Mouse (Mus musculus): ENCODE measurements around the gene Ripply3. TPM values are rescaled to one million over a fixed set of nuclear protein-coding genes. Genes with fewer than 3 reads are reported as not detected.

Ripply3 gene
- polyA plus RNA-seq, 1 experiment: 3.6 TPM

DNA sequence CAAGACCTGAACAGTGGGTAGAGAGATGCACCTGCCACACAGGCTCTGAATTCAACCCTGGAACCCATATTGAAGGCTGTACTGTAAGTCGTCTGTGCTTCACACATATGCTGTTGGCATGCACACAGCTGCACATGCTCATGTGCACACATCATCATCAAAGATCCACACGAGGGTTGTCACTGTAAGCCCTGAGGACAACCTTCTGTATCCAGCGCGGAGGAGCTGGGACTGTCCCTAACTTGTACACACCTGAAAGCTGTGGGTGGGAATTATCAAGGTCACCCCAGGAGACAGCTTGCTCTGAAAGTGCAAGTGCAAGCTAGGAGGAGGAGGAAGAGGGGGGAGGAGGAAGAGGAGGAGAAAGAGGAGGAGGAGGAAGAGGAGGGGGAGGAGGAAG is 29.0 kb upstream of the Ripply3 start:
- no peaks in the 10 kb centered on the region for H3K4me1 ChIP-seq (ENCODE audit: control insufficient read depth, insufficient read depth, low read length)
- H3K4me3 ChIP-seq (replicated peaks; ENCODE audit: control insufficient read depth, low read depth, low read length): no peak overlapping the region
- no peak overlapping the region for H3K27ac ChIP-seq (ENCODE audit: control insufficient read depth, insufficient read depth, low read depth, low read length, poor library complexity)
- WGBS: 63% methylated on average over 4 of the region's 4 CpGs
- TF ChIP-seq POLR2A (IDR thresholded peaks at IDR 0.05; ENCODE audit: borderline replicate concordance, control insufficient read depth, low read depth, low read length) (no peak), CTCF (IDR thresholded peaks at IDR 0.05; ENCODE audit: control insufficient read depth, insufficient read depth, low read length) (no peak)

DNA sequence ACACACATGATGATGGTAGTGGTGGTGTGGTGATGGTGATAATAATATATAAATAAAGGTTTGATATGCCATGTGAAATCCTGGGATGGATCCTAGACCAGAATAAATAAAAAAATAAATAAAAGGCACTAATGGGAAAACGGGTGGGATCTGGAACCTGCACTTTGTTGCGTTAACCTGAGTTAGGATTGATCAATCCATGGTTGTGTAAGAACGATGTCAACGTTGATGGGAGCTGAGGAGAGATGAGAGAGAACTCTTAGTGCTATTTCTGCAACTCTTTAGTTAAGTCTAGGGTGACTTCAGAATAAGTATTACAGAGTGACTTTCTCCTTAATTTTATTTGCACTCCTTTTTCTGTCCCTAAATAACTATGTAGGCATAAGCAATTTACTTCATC is 27.0 kb upstream of the Ripply3 start:
- 58% methylated on average over 4 of the region's 4 CpGs for WGBS
- no peak overlapping the region for H3K27ac ChIP-seq (ENCODE audit: control insufficient read depth, insufficient read depth, low read depth, low read length, poor library complexity)
- TF ChIP-seq POLR2A (IDR thresholded peaks at IDR 0.05; ENCODE audit: borderline replicate concordance, control insufficient read depth, low read depth, low read length) (no peak), CTCF (IDR thresholded peaks at IDR 0.05; ENCODE audit: control insufficient read depth, insufficient read depth, low read length) (no peak)
- no peak overlapping the region for H3K4me3 ChIP-seq (replicated peaks; ENCODE audit: control insufficient read depth, low read depth, low read length)
- H3K4me1 ChIP-seq (ENCODE audit: control insufficient read depth, insufficient read depth, low read length): no peaks in the 10 kb centered on the region

DNA sequence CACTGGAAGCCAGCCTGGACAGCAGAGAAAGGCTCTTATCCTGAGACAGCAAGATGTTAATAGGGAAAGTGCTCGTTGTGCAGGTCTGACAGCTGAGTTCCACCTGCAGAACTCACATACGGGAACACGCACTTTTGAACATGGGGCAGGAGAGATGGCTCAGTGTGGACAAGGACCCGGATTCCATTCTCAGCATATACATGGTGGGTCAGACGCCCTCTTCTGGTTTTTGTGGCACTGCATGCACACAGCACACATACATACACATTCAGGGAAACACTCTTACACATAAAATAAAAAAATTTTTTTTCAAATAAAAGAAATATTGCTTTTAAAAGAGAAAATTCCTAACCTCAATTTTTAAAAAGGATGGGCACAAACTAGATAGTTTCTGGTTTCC is 26.5 kb upstream of the Ripply3 start:
- TF ChIP-seq CTCF (IDR thresholded peaks at IDR 0.05; ENCODE audit: control insufficient read depth, insufficient read depth, low read length) (no peak), POLR2A (IDR thresholded peaks at IDR 0.05; ENCODE audit: borderline replicate concordance, control insufficient read depth, low read depth, low read length) (no peak)
- no peak overlapping the region for H3K4me3 ChIP-seq (replicated peaks; ENCODE audit: control insufficient read depth, low read depth, low read length)
- H3K27ac ChIP-seq (ENCODE audit: control insufficient read depth, insufficient read depth, low read depth, low read length, poor library complexity): no peak overlapping the region
- H3K4me1 ChIP-seq (ENCODE audit: control insufficient read depth, insufficient read depth, low read length): no peaks in the 10 kb centered on the region
- WGBS: 79% methylated on average over 5 of the region's 5 CpGs

DNA sequence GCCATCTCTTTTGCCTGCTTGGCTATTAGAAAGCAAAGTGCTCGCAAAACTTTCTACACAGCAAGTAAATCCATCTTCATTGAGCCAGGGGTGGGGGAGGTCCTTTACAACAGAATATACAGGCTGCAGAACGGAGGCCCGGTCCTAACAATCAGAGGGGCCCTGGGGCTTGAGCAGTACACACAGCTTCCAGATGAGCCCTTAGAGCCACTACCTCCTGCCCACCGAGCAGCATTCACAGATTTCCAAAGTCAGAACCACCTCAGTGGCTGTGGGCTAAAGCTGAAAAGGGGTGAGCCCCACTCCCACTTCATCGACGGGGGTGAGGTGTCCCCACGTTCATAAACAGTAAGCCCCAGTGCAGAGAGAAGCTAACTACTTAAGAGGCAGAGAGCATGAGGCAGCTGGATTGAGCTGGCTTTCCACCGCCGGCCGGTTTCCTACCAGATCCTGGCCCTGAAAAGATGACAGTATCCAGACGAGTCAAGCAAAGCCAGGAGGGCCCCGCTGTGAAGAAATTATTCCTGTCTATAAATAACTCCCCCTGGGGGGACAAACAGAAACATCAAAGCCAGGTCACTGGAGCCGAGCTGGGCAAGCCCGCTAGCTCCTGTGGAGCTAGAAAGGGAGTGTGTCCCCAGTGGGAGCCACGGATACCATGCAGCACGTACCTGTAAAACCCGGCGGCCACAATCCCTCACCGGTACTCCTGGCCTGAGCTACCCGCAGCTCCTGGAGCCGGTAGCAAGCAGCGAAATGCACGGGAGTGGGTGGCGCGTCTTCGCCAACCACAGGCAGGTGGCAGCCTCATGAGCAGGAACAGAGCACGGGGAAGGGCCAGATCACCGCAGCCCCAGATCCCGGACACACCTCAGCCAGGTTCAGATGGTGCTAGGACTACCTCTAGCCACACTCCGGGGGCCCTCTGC is 25.7 kb upstream of the Ripply3 start:
- Histone ChIP-seq H3K27ac (ENCODE audit: control insufficient read depth, insufficient read depth, low read depth, low read length, poor library complexity) (no peak overlapping the region), H3K4me3 (replicated peaks; ENCODE audit: control insufficient read depth, low read depth, low read length) (no peak overlapping the region), H3K4me1 (ENCODE audit: control insufficient read depth, insufficient read depth, low read length) (no peaks in the 10 kb centered on the region)
- TF ChIP-seq CTCF (IDR thresholded peaks at IDR 0.05; ENCODE audit: control insufficient read depth, insufficient read depth, low read length): no peak
- TF ChIP-seq POLR2A (IDR thresholded peaks at IDR 0.05; ENCODE audit: borderline replicate concordance, control insufficient read depth, low read depth, low read length): no peak
- 17% methylated on average over 30 of the region's 30 CpGs for WGBS

DNA sequence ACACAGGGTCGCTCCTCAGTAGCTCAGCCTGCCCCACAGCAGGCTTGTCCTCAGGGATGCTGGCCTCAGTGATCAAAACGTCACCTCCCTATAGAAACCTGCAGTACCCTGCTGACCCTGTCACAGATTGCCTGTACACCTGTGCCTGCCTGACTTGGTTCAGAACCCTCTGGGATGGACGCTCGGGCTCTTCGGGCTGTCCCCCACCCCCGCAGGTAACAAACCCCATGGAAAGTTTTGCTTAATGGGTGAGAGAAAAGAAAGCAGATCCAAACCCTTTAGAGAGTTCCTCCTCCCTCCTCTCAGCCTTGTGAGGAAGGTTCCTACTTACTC is 25.1 kb upstream of the Ripply3 start:
- Histone ChIP-seq H3K4me1 (ENCODE audit: control insufficient read depth, insufficient read depth, low read length) (no peaks in the 10 kb centered on the region), H3K4me3 (replicated peaks; ENCODE audit: control insufficient read depth, low read depth, low read length) (no peak overlapping the region), H3K27ac (ENCODE audit: control insufficient read depth, insufficient read depth, low read depth, low read length, poor library complexity) (no peak overlapping the region)
- 41% methylated on average over 6 of the region's 6 CpGs for WGBS
- TF ChIP-seq CTCF (IDR thresholded peaks at IDR 0.05; ENCODE audit: control insufficient read depth, insufficient read depth, low read length) (no peak), POLR2A (IDR thresholded peaks at IDR 0.05; ENCODE audit: borderline replicate concordance, control insufficient read depth, low read depth, low read length) (no peak)

DNA sequence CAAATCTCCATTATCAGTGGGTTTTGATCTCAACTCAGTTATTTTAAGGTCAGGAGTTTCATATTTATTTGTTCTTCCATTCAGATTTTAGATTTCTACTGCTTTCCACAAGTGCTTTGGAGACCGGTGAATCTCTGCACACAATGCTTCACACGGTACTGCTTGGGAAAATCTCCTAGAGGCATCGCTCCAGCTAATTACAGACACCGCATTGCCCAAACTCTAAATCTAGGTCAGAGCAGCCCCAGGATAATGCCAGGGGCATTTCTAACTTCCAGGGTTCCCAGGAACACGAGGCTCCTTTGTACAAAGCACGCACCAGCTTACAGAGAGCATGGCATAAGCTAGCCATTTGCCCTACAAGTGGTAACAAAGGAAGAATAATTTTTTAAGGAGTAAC is 20.7 kb upstream of the Ripply3 start:
- no peak overlapping the region for H3K4me3 ChIP-seq (replicated peaks; ENCODE audit: control insufficient read depth, low read depth, low read length)
- no peak overlapping the region for H3K27ac ChIP-seq (ENCODE audit: control insufficient read depth, insufficient read depth, low read depth, low read length, poor library complexity)
- no peak for TF ChIP-seq POLR2A (IDR thresholded peaks at IDR 0.05; ENCODE audit: borderline replicate concordance, control insufficient read depth, low read depth, low read length)
- no peak for TF ChIP-seq CTCF (IDR thresholded peaks at IDR 0.05; ENCODE audit: control insufficient read depth, insufficient read depth, low read length)
- H3K4me1 ChIP-seq (ENCODE audit: control insufficient read depth, insufficient read depth, low read length): no peaks in the 10 kb centered on the region
- WGBS: 82% methylated on average over 6 of the region's 6 CpGs

DNA sequence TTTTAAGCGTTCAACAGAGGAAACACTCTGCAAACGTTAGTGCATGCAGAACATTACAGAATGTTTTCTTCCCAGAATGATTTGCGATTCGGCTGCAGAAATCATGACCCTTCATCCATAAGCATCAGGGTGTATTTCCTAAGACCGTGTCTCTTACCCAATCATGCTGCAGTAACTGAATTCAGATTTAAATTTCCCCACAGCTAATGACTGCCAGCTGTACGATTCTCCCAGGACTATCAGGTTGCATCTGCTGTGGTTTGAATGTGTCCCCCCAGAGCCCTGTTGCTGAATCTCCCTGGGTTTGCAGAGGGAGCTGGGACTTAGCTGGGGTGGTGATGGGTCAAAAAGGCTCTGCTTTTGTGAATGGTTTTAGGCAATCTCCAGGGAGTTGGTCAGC is 20.3 kb upstream of the Ripply3 start:
- Histone ChIP-seq H3K4me3 (replicated peaks; ENCODE audit: control insufficient read depth, low read depth, low read length) (no peak overlapping the region), H3K27ac (ENCODE audit: control insufficient read depth, insufficient read depth, low read depth, low read length, poor library complexity) (no peak overlapping the region), H3K4me1 (ENCODE audit: control insufficient read depth, insufficient read depth, low read length) (no peaks in the 10 kb centered on the region)
- 40% methylated on average over 6 of the region's 6 CpGs for WGBS
- TF ChIP-seq POLR2A (IDR thresholded peaks at IDR 0.05; ENCODE audit: borderline replicate concordance, control insufficient read depth, low read depth, low read length) (no peak), CTCF (IDR thresholded peaks at IDR 0.05; ENCODE audit: control insufficient read depth, insufficient read depth, low read length) (no peak)

DNA sequence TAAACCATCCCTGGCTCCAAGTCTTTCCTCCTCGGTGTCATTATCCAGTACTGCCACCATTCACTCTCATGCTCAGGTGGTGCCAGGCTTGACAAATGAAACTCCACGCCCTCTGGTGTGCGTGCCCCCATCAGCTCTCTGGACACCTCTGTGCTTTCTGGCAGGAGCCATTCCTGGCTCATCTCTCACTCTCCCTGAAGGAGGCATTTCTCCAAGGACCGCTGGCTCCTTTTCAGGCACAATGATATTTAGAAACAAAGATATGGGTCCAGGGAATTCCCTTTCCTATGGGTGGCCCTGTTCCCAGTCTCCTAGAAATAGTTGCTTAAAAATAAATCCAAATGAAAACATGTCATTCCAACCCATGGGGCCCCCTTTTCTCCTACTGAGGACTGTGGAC is 19.2 kb upstream of the Ripply3 start:
- Histone ChIP-seq H3K27ac (ENCODE audit: control insufficient read depth, insufficient read depth, low read depth, low read length, poor library complexity) (no peak overlapping the region), H3K4me3 (replicated peaks; ENCODE audit: control insufficient read depth, low read depth, low read length) (no peak overlapping the region), H3K4me1 (ENCODE audit: control insufficient read depth, insufficient read depth, low read length) (no peaks in the 10 kb centered on the region; the same call in 1 of the 2 replicates)
- TF ChIP-seq POLR2A (IDR thresholded peaks at IDR 0.05; ENCODE audit: borderline replicate concordance, control insufficient read depth, low read depth, low read length): no peak
- TF ChIP-seq CTCF (IDR thresholded peaks at IDR 0.05; ENCODE audit: control insufficient read depth, insufficient read depth, low read length): no peak
- 92% methylated on average over 4 of the region's 4 CpGs for WGBS

Data from bone marrow, adult 2 months (tissue).